Mouse (Mus musculus): Measurements from ENCODE around the gene Dgkg. TPM values are rescaled to one million over a fixed set of nuclear protein-coding genes. Genes with fewer than 3 reads are reported as not detected.

Gene Dgkg
- polyA plus RNA-seq, 1 experiment from 2014 or later, result 1.2 TPM

DNA sequence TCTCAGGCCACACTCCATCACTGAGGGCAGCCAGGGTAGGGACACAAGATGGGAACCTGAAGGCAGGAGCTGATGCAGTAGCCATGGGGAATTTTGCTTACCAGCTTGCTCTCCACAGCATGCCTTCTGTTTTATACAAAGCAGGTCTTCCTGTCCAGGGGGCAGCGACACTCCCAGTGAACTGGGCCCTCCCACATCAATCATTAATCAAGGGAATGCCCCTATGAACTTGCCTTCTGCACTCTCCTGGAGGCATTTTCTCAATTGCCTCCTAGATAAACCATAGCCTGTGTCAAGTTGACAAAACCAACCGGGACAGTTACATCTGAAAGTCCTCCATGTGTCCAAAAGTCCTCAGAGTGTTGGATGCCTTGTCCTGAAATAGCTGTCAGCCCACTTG, 6.1 kb upstream of the Dgkg start:
- no peak overlapping the region for H3K27ac ChIP-seq (ENCODE audit: low read length)
- no peaks in the 10 kb centered on the region for H3K9me3 ChIP-seq (ENCODE audit: low read length)
- TF ChIP-seq CTCF (IDR thresholded peaks at IDR 0.05) (no peak), EP300 (IDR thresholded peaks at IDR 0.05) (no peak)
- H3K9ac ChIP-seq (replicated peaks; ENCODE audit: low read depth), result no peak overlapping the region
- H3K27me3 ChIP-seq (replicated peaks; ENCODE audit: insufficient read depth, low read length), result no peaks in the 10 kb centered on the region
- H3K4me2 ChIP-seq (replicated peaks; ENCODE audit: low read depth, low read length), result no peak overlapping the region
- ATAC-seq, result no peak
- 18% methylated on average over 2 of the region's 2 CpGs for WGBS
- no peaks in the 10 kb centered on the region for H3K36me3 ChIP-seq (ENCODE audit: insufficient read depth, low read length)
- DNase-seq (ENCODE audit: low spot score), result no peak
- no peaks in the 10 kb centered on the region for H3K4me1 ChIP-seq (ENCODE audit: insufficient read depth, low read depth, low read length)
- H3K4me3 ChIP-seq (ENCODE audit: low read depth, low read length), result no peak overlapping the region

DNA sequence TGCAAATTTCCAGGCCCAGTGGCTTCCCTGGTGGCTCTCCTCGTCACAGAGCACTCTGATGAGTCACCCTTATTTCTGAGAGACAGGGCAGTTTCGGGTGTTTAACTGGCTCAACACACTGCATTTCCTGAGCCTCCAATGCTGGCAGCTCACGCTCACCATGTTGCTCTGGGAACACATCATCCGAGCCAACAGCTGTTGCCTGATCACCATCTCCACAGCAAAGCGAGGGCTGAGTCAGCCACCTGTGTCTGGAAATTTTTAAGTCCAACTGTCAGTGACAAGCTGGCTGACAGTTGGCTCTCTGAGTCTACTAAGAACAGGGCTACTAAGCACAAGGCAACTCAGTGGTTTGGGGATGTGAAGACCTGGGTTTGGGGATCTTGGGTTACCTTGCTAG, 4.1 kb upstream of the Dgkg start:
- H3K9ac ChIP-seq (replicated peaks; ENCODE audit: low read depth), result no peak overlapping the region
- WGBS, result 50% methylated on average over 5 of the region's 5 CpGs
- no peak overlapping the region for H3K4me3 ChIP-seq (ENCODE audit: low read depth, low read length)
- TF ChIP-seq CTCF (IDR thresholded peaks at IDR 0.05), result no peak
- TF ChIP-seq EP300 (IDR thresholded peaks at IDR 0.05), result no peak
- ATAC-seq (no peak), DNase-seq (ENCODE audit: low spot score) (no peak)
- H3K4me2 ChIP-seq (replicated peaks; ENCODE audit: low read depth, low read length), result no peak overlapping the region
- H3K9me3 ChIP-seq (ENCODE audit: low read length), result no peaks in the 10 kb centered on the region
- peaks cover 3% of the 10 kb centered on the region; the same call in 1 of the 2 replicates for H3K4me1 ChIP-seq (ENCODE audit: insufficient read depth, low read depth, low read length)
- H3K27me3 ChIP-seq (replicated peaks; ENCODE audit: insufficient read depth, low read length), result peaks cover 15% of the 10 kb centered on the region
- no peak overlapping the region for H3K27ac ChIP-seq (ENCODE audit: low read length)
- H3K36me3 ChIP-seq (ENCODE audit: insufficient read depth, low read length), result no peaks in the 10 kb centered on the region

DNA sequence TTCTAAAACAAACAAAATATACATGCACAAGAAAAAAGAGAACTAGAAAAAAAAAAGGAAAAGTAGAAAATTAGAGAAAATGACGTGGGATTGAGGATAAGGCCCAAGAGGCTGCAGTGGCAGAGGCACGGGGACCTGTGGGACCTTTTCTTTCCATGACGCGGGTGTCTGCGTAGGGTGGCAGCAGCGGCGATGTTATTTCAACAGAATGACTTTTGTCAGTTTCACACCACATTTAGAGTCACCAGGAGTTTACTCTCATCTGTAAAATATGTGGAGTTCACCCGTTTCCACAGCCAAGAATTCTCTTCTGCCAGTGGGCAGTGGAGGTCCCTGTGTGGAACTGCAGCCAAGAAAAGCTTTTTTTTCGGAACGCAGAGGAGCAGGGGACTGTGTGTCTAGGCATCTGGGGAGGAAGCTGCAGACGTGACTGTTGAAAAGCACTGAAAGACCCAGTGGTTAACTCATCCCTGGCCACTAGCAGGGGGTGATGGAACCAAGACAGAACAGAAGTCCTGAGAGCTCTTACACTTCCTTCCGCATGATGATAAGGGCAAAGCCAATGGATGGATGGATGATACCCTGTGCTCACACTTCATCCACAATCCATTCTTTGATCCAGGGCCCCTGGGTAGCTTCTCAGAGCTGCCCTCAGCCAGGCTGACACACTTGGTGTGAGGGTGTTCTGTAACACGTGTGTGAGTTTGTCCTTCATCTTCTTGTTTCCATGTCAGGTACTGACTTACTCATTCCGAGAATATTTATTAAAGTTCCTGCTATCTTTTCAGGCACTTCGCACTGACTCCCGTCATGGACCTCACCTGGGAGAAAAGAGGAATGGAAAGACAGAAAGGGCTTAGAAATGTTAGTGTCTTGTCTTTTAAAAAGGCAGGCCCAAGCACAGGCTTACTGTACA, 1.1 kb upstream of the Dgkg start:
- Histone ChIP-seq H3K9me3 (ENCODE audit: low read length) (no peaks in the 10 kb centered on the region), H3K27ac (ENCODE audit: low read length) (no peak overlapping the region), H3K4me2 (replicated peaks; ENCODE audit: low read depth, low read length) (no peak overlapping the region), H3K4me3 (ENCODE audit: low read depth, low read length) (no peak overlapping the region), H3K4me1 (ENCODE audit: insufficient read depth, low read depth, low read length) (peaks cover 3% of the 10 kb centered on the region; the same call in 1 of the 2 replicates), H3K27me3 (replicated peaks; ENCODE audit: insufficient read depth, low read length) (peaks cover 19% of the 10 kb centered on the region), H3K9ac (replicated peaks; ENCODE audit: low read depth) (no peak overlapping the region), H3K36me3 (ENCODE audit: insufficient read depth, low read length) (no peaks in the 10 kb centered on the region)
- TF ChIP-seq EP300 (IDR thresholded peaks at IDR 0.05), result no peak
- TF ChIP-seq CTCF (IDR thresholded peaks at IDR 0.05), result no peak
- peak; percentile 23; the same call in 1 of the 2 replicates for ATAC-seq
- DNase-seq (ENCODE audit: low spot score), result peak; percentile 29
- 51% methylated on average over 16 of the region's 16 CpGs for WGBS

DNA sequence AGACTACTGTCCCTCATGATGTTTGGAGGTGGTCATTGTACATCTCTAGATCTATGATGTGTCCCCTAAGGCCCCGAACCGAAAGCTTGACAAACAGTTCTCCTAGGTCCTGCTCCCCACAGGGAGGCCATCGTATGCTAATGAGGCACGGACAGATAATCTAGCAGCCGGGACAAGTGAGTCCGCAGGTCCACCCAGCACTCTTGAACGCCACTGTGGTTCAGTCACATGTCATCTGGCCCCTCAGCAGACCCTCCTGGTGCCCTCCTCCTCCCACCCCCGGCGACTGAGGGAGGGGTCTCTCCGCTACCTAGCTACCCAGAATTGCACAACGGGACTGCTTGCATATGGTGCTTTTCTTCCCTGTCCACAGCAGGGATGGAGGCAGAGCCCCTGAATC, 1.2 kb downstream of the Dgkg start:
- no peak overlapping the region for H3K9ac ChIP-seq (replicated peaks; ENCODE audit: low read depth)
- ATAC-seq (no peak), DNase-seq (ENCODE audit: low spot score) (no peak)
- no peak for TF ChIP-seq CTCF (IDR thresholded peaks at IDR 0.05)
- TF ChIP-seq EP300 (IDR thresholded peaks at IDR 0.05), result no peak
- H3K9me3 ChIP-seq (ENCODE audit: low read length), result no peaks in the 10 kb centered on the region
- H3K4me2 ChIP-seq (replicated peaks; ENCODE audit: low read depth, low read length), result peak overlapping the region; percentile 19; the same call in 1 of the 2 replicates
- peaks cover 19% of the 10 kb centered on the region for H3K27me3 ChIP-seq (replicated peaks; ENCODE audit: insufficient read depth, low read length)
- H3K36me3 ChIP-seq (ENCODE audit: insufficient read depth, low read length), result no peaks in the 10 kb centered on the region
- no peak overlapping the region for H3K27ac ChIP-seq (ENCODE audit: low read length)
- H3K4me1 ChIP-seq (ENCODE audit: insufficient read depth, low read depth, low read length), result peaks cover 3% of the 10 kb centered on the region; the same call in 1 of the 2 replicates
- H3K4me3 ChIP-seq (ENCODE audit: low read depth, low read length), result 0 out of 2 replicates have a peak overlapping the region, but pooled peaks have one; percentile 37
- WGBS, result 7% methylated on average over 11 of the region's 11 CpGs

DNA sequence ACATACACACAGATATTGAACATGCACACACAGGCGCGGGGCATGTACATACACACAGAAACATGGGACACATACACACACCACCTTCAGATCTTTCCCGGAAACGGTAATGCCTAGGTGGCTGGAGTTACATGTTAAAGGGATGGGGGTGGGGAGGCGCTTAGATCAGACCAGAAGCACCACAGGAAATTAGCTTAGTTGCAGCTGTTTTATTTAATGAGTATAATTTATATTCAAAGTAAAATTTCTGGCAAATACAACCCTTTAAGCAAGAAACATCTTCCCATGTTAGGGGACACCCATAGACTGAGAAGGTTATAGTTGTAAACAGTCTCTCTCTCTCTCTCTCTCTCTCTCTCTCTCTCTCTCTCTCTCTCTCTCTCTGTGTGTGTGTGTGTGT, 1.8 kb downstream of the Dgkg start:
- H3K4me2 ChIP-seq (replicated peaks; ENCODE audit: low read depth, low read length), result no peak overlapping the region
- H3K9ac ChIP-seq (replicated peaks; ENCODE audit: low read depth), result no peak overlapping the region
- peaks cover 3% of the 10 kb centered on the region; the same call in 1 of the 2 replicates for H3K4me1 ChIP-seq (ENCODE audit: insufficient read depth, low read depth, low read length)
- no peak for ATAC-seq
- H3K9me3 ChIP-seq (ENCODE audit: low read length), result no peaks in the 10 kb centered on the region
- H3K4me3 ChIP-seq (ENCODE audit: low read depth, low read length), result no peak overlapping the region
- H3K27ac ChIP-seq (ENCODE audit: low read length), result no peak overlapping the region
- TF ChIP-seq EP300 (IDR thresholded peaks at IDR 0.05) (no peak), CTCF (IDR thresholded peaks at IDR 0.05) (no peak)
- WGBS, result 47% methylated on average over 5 of the region's 5 CpGs
- peaks cover 19% of the 10 kb centered on the region for H3K27me3 ChIP-seq (replicated peaks; ENCODE audit: insufficient read depth, low read length)
- no peak for DNase-seq (ENCODE audit: low spot score)
- no peaks in the 10 kb centered on the region for H3K36me3 ChIP-seq (ENCODE audit: insufficient read depth, low read length)

DNA sequence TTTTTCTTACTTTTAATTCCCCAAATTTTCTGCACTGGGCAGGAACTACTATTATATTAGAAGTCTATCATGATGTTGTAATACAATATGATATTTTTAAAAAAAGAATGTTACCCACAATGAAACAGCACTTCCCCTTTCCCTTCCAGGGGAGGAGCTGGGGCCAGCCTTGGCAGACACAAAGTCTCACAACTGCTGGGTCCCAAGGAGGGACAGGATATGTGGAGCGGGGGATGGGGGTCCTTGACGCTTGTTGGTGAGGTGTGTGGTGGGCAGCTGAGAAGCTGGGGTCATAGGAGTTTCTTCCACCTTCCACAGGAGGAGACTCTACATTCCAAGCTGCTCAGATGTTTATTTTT, 2.6 kb downstream of the Dgkg start:
- Histone ChIP-seq H3K4me1 (ENCODE audit: insufficient read depth, low read depth, low read length) (peaks cover 3% of the 10 kb centered on the region; the same call in 1 of the 2 replicates), H3K27ac (ENCODE audit: low read length) (no peak overlapping the region), H3K9ac (replicated peaks; ENCODE audit: low read depth) (no peak overlapping the region), H3K27me3 (replicated peaks; ENCODE audit: insufficient read depth, low read length) (peaks cover 19% of the 10 kb centered on the region), H3K4me2 (replicated peaks; ENCODE audit: low read depth, low read length) (no peak overlapping the region), H3K9me3 (ENCODE audit: low read length) (no peaks in the 10 kb centered on the region), H3K4me3 (ENCODE audit: low read depth, low read length) (no peak overlapping the region), H3K36me3 (ENCODE audit: insufficient read depth, low read length) (no peaks in the 10 kb centered on the region)
- 24% methylated on average over 2 of the region's 2 CpGs for WGBS
- DNase-seq (ENCODE audit: low spot score) (peak; percentile 26), ATAC-seq (no peak)
- TF ChIP-seq EP300 (IDR thresholded peaks at IDR 0.05) (no peak), CTCF (IDR thresholded peaks at IDR 0.05) (no peak)
